ENCODE assay signal across 7 mouse cellular contexts in genomic region chr1:93014460-93014859, GRCm38 (mm10). TPM values are rescaled to one million over a fixed set of nuclear protein-coding genes. Genes with fewer than 3 reads are reported as not detected.
DNase-seq lines count a peak whose midpoint lies in the region; ATAC-seq lines count a peak whose summit lies in the region.

No protein-coding gene starts in this region.

- H3K27me3 ChIP-seq in hindbrain, embryonic 16.5 days (replicated peaks; ENCODE audit: control insufficient read depth, insufficient read depth, low read length) = no peaks in the 10 kb centered on the region
- no peaks in the 10 kb centered on the region for H3K27me3 ChIP-seq in midbrain, embryonic 15.5 days (replicated peaks)

- no peaks in the 10 kb centered on the region for H3K4me1 ChIP-seq in hindbrain, embryonic 16.5 days (ENCODE audit: control insufficient read depth, insufficient read depth, low read depth, low read length)
- H3K4me1 ChIP-seq in midbrain, embryonic 15.5 days = no peaks in the 10 kb centered on the region

- H3K4me2 ChIP-seq in hindbrain, embryonic 16.5 days (ENCODE audit: low read length) = no peak overlapping the region
- H3K4me2 ChIP-seq in midbrain, embryonic 15.5 days = no peak overlapping the region

- H3K36me3 ChIP-seq in hindbrain, embryonic 16.5 days (ENCODE audit: control insufficient read depth, insufficient read depth, low read length) = peaks cover 18% of the 10 kb centered on the region
- H3K36me3 ChIP-seq in midbrain, embryonic 15.5 days (replicated peaks) = peaks cover 24% of the 10 kb centered on the region

- no peak overlapping the region for H3K4me3 ChIP-seq in hindbrain, embryonic 16.5 days (ENCODE audit: low read length)
- H3K4me3 ChIP-seq in midbrain, embryonic 15.5 days = no peak overlapping the region

- no peak overlapping the region for H3K9ac ChIP-seq in hindbrain, embryonic 16.5 days (ENCODE audit: low read depth, low read length)
- no peak overlapping the region for H3K9ac ChIP-seq in midbrain, embryonic 15.5 days

- ATAC-seq in frontal cortex, adult (ENCODE audit: low TSS enrichment) = peak; percentile 70
- peak; percentile 40 for ATAC-seq in hindbrain, embryonic 16.5 days
- ATAC-seq in midbrain, embryonic 15.5 days (replicated peaks) = 0 out of 2 replicates have a peak, but pooled peaks have one; percentile 40

- DNase-seq in T-cell, adult 2 months (ENCODE audit: low spot score) = peak; percentile 7
- peak; percentile 85 to 87 for DNase-seq in cerebellum, adult 18-20 months
- peak; percentile 53 to 82 for DNase-seq in left cerebral cortex, adult 9 months (ENCODE audit: low spot score in 2 of 2)
- peak; percentile 16 for DNase-seq in spleen, adult 12 weeks (ENCODE audit: low spot score)

- H3K9me3 ChIP-seq in hindbrain, embryonic 16.5 days (ENCODE audit: control insufficient read depth, low read length) = no peaks in the 10 kb centered on the region
- H3K9me3 ChIP-seq in midbrain, embryonic 15.5 days = no peaks in the 10 kb centered on the region

- H3K27ac ChIP-seq in hindbrain, embryonic 16.5 days (ENCODE audit: low read depth, low read length) = no peak overlapping the region
- no peak overlapping the region for H3K27ac ChIP-seq in midbrain, embryonic 15.5 days

RNA-seq across cellular contexts. Expression of gene Aqp12, which starts 8.3 kb away (rescaled TPM):
- polyA plus RNA-seq in hindbrain, embryonic 16.5 days (2015; fragmentation: Nextera tagmentation; extraction: Ambion mirVana) = not detected in 2 replicates
- not detected in 2 replicates for polyA plus RNA-seq in midbrain, embryonic 15.5 days (2015; fragmentation: Nextera tagmentation; extraction: Ambion mirVana)

Comparison
In these comparisons a context has a peak if more than half of its experiments do, and no peak if none do; other contexts are left out.
1. DNase-seq: peak in every context shown above with its lines; median percentile 86 in cerebellum, adult 18-20 months; 68 in left cerebral cortex, adult 9 months; 16 in spleen, adult 12 weeks; 7 in T-cell, adult 2 months.